9 mouse cellular contexts compared by ENCODE assay signal in the genomic region with DNA sequence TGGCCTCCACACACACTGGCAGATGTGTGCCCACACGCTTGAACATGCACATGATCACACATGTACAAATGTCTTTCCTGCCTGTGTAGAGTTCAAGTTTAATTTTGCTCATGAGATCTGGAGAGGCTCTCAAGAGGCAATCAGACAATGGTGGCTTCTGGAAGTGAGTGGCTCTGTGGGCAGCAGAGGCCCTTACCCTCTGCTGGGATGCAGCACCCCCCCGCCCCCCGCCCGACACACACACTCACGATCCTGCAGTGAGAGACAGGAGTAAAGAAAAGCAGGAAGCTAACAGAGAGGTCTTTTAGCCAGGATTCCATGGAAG. TPM values are rescaled to one million over a fixed set of nuclear protein-coding genes. Genes with fewer than 3 reads are reported as not detected.
A peak's percentile ranks its signal among the peaks of the same experiment; 100 is the strongest.
DNase-seq lines count a peak whose midpoint lies in the region; ATAC-seq lines count a peak whose summit lies in the region.
"Had no signal": no experiment of that assay in that cellular context is flagged by ENCODE, and none has a peak within 500 bp of the region (broad histone marks: within the 10 kb centered on the region; RNA-seq: fewer than 3 reads in every experiment).

No protein-coding gene starts in this region.

- peak overlapping the region; percentile 85 to 86 for H3K27ac ChIP-seq in heart, embryonic 14.5 days (replicated peaks in 1 of 2; ENCODE audit: control insufficient read depth in 1 of 2, insufficient read depth in 1 of 2, low read depth in 2 of 2, low read length in 2 of 2)
- H3K27ac ChIP-seq in brown adipose tissue, adult 24 weeks (replicated peaks; ENCODE audit: low read depth, low read length), result peak overlapping the region; percentile 33
- H3K27ac ChIP-seq in forebrain, embryonic 14.5 days (ENCODE audit: low read depth, low read length), result peak overlapping the region; percentile 61; the same call in 1 of the 2 replicates
- H3K27ac ChIP-seq in midbrain, embryonic 11.5 days (ENCODE audit: low read depth, low read length), result peak overlapping the region; percentile 90

- no peaks in the 10 kb centered on the region for H3K27me3 ChIP-seq in heart, embryonic 14.5 days (ENCODE audit: control insufficient read depth, insufficient read depth, low read length)
- H3K27me3 ChIP-seq in forebrain, embryonic 14.5 days (replicated peaks; ENCODE audit: control insufficient read depth, insufficient read depth, low read length), result no peaks in the 10 kb centered on the region
- H3K27me3 ChIP-seq in midbrain, embryonic 11.5 days (ENCODE audit: control insufficient read depth, insufficient read depth, low read length), result no peaks in the 10 kb centered on the region

- H3K4me2 ChIP-seq in heart, embryonic 14.5 days (ENCODE audit: low read length), result no peak overlapping the region
- no peak overlapping the region for H3K4me2 ChIP-seq in forebrain, embryonic 14.5 days (ENCODE audit: low read length)
- H3K4me2 ChIP-seq in midbrain, embryonic 11.5 days, result no peak overlapping the region

- no peak overlapping the region for H3K4me3 ChIP-seq in heart, embryonic 14.5 days (ENCODE audit: control insufficient read depth in 1 of 2, insufficient read depth in 1 of 2, low read depth in 1 of 2, low read length in 2 of 2)
- H3K4me3 ChIP-seq in brown adipose tissue, adult 24 weeks (ENCODE audit: insufficient read depth, low read depth, low read length), result no peak overlapping the region
- no peak overlapping the region for H3K4me3 ChIP-seq in forebrain, embryonic 14.5 days (ENCODE audit: low read depth, low read length)
- H3K4me3 ChIP-seq in midbrain, embryonic 11.5 days (ENCODE audit: low read depth, low read length), result no peak overlapping the region

- no peak overlapping the region for H3K9ac ChIP-seq in heart, embryonic 14.5 days (ENCODE audit: low read length)
- no peak overlapping the region for H3K9ac ChIP-seq in forebrain, embryonic 14.5 days (ENCODE audit: low read length)
- peak overlapping the region; percentile 21 for H3K9ac ChIP-seq in midbrain, embryonic 11.5 days (ENCODE audit: low read length)

- no peak for ATAC-seq in heart, embryonic 14.5 days (ENCODE audit: insufficient number of reproducible peaks, insufficient read depth, low FRiP score, low read depth)
- ATAC-seq in forebrain, embryonic 14.5 days, result no peak
- ATAC-seq in midbrain, embryonic 11.5 days (ENCODE audit: low FRiP score), result no peak
- ATAC-seq in erythroid progenitor cell, adult 5-6 weeks (replicated peaks; ENCODE audit: low FRiP score, poor library complexity, severe bottlenecking), result no peak

- peaks cover 20 to 21% of the 10 kb centered on the region in 2 experiments for H3K4me1 ChIP-seq in heart, embryonic 14.5 days (ENCODE audit: control insufficient read depth in 2 of 2, insufficient read depth in 2 of 2, low read length in 2 of 2)
- H3K4me1 ChIP-seq in brown adipose tissue, adult 24 weeks (ENCODE audit: control insufficient read depth, insufficient read depth, insufficient read length, low read length), result peaks cover 23% of the 10 kb centered on the region
- peaks cover 12% of the 10 kb centered on the region for H3K4me1 ChIP-seq in forebrain, embryonic 14.5 days (ENCODE audit: control insufficient read depth, insufficient read depth, low read length)
- H3K4me1 ChIP-seq in midbrain, embryonic 11.5 days (ENCODE audit: control insufficient read depth, insufficient read depth, low read length), result peaks cover 18% of the 10 kb centered on the region

- no peaks in the 10 kb centered on the region for H3K9me3 ChIP-seq in heart, embryonic 14.5 days (ENCODE audit: control insufficient read depth, low read length)
- H3K9me3 ChIP-seq in forebrain, embryonic 14.5 days (replicated peaks; ENCODE audit: control insufficient read depth, low read length), result no peaks in the 10 kb centered on the region
- H3K9me3 ChIP-seq in midbrain, embryonic 11.5 days (ENCODE audit: control insufficient read depth, low read length), result no peaks in the 10 kb centered on the region

- WGBS in heart, embryonic 14.5 days, result 37% methylated on average over 5 of the region's 5 CpGs
- 20% methylated on average over 5 of the region's 5 CpGs for WGBS in forebrain, embryonic 14.5 days
- 25% methylated on average over 5 of the region's 5 CpGs for WGBS in midbrain, embryonic 11.5 days

- DNase-seq in heart, adult 8-10 months (ENCODE audit: low spot score), result no peak
- DNase-seq in forebrain, embryonic 14.5 days (ENCODE audit: low spot score), result no peak
- DNase-seq in midbrain, embryonic 11.5 days (ENCODE audit: low spot score, missing footprints), result no peak
- DNase-seq in testis, postnatal 10 days (ENCODE audit: low spot score), result no peak
- DNase-seq in left cerebral cortex, adult 11 months (ENCODE audit: low spot score), result no peak
- DNase-seq: thymus, adult 2 months had no signal

- H3K36me3 ChIP-seq in heart, embryonic 14.5 days (ENCODE audit: control insufficient read depth, insufficient read depth, low read length), result peaks cover 15% of the 10 kb centered on the region; the same call in 1 of the 2 replicates
- no peaks in the 10 kb centered on the region for H3K36me3 ChIP-seq in forebrain, embryonic 14.5 days (ENCODE audit: control insufficient read depth, insufficient read depth, low read length)
- H3K36me3 ChIP-seq in midbrain, embryonic 11.5 days (ENCODE audit: control insufficient read depth, insufficient read depth, low read length), result no peaks in the 10 kb centered on the region; the same call in none of the 2 replicates

RNA-seq across cellular contexts. Expression of gene Tspan18, which starts 31.1 kb away (rescaled TPM):
- polyA plus RNA-seq in heart, embryonic 14.5 days (2014; fragmentation: Nextera tagmentation; extraction: Ambion mirVana), result 45.1 and 48.2 TPM in 2 replicates
- 1 to 10 TPM; 7.3 to 9.9 (median 9.0) TPM for total RNA-seq in heart, adult 8-10 months (2022)
- polyA plus RNA-seq in brown adipose tissue, adult 24 weeks (2012; ENCODE audit: insufficient read depth, insufficient read length, missing spikeins), result 136 and 163 TPM in 2 replicates
- 15.6 and 17.3 TPM in 2 replicates for polyA plus RNA-seq in forebrain, embryonic 14.5 days (2014; fragmentation: Nextera tagmentation; extraction: Ambion mirVana)
- polyA plus RNA-seq in midbrain, embryonic 11.5 days (2014; fragmentation: Nextera tagmentation; extraction: Ambion mirVana), result 47.9 and 48.7 TPM in 2 replicates
- total RNA-seq in erythroid progenitor cell, adult 5-6 weeks (2015; ENCODE audit: low replicate concordance), result 2.2 TPM in 1 of 2 replicates, not detected in the other
- 0.61 and 0.64 TPM in 2 replicates for total RNA-seq in erythroid progenitor cell, adult 5-6 weeks (2017; ENCODE audit: low replicate concordance)

Comparison
In these comparisons a context has a peak if more than half of its experiments do, and no peak if none do; other contexts are left out.
1. H3K27ac ChIP-seq: peak in every context shown above with its lines; median percentile 90 in midbrain, embryonic 11.5 days; 86 in heart, embryonic 14.5 days; 61 in forebrain, embryonic 14.5 days; 33 in brown adipose tissue, adult 24 weeks.